Mouse (Mus musculus): ENCODE data around the gene Trim17.

DNA sequence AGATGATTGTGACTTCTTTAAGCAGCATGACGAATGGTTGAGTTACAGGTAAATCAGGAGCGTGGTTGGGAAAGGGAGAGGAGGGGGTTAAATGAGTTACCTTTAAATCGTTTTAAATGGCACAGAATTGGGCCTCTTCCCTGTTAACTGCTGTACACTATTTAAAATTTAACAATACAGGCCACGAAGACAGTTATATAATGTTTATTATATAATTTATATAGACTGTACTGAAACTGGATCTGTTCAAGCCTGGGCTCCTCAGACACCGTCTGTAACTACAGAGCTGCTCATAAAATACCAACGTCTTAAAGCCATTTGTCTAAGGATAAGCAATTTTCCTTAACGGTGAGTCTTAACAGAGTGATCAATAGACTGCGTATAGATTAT lies 1.4 kb downstream of the Trim17 start:
- no peak for TF ChIP-seq POLR2AphosphoS5 (IDR thresholded peaks at IDR 0.05; ENCODE audit: borderline replicate concordance, low read depth, low read length)
- TF ChIP-seq RAD21 (IDR thresholded peaks at IDR 0.05; ENCODE audit: low read depth, low read length): no peak
- TF ChIP-seq CHD2 (IDR thresholded peaks at IDR 0.05; ENCODE audit: low read length): no peak
- no peak for TF ChIP-seq CTCF (IDR thresholded peaks at IDR 0.05 in 2 of 3, conservative IDR thresholded peaks at IDR 0.05 in 1 of 3; ENCODE audit: control insufficient read depth in 1 of 3, insufficient read depth in 1 of 3, low read depth in 2 of 3, low read length in 3 of 3, poor library complexity in 1 of 3, severe bottlenecking in 1 of 3)
- no peak for TF ChIP-seq KAT2A (conservative IDR thresholded peaks at IDR 0.05; ENCODE audit: low read depth, low read length)

Measured in MEL (cell line).